In genomic region chr15:62179801-62180200, GRCm38 (mm10) we compare ENCODE assay signal across 19 mouse cellular contexts.
DNase-seq lines count a peak whose midpoint lies in the region; TF ChIP-seq lines count a peak whose summit lies in the region.
"Had no signal": no experiment of that assay in that cellular context is flagged by ENCODE, and none has a peak within 500 bp of the region (broad histone marks: within the 10 kb centered on the region; RNA-seq: fewer than 3 reads in every experiment).

No protein-coding gene starts in this region.

- 0 out of 2 replicates have a peak overlapping the region, but pooled peaks have one; percentile 29 for H3K27ac ChIP-seq in spleen, adult 2 months (ENCODE audit: insufficient read depth, low read length)
- H3K27ac ChIP-seq: forebrain, embryonic 13.5 days; hindbrain, embryonic 10.5 days; intestine, embryonic 15.5 days; midbrain, embryonic 12.5 days had no signal

- H3K27me3 ChIP-seq in spleen, adult 2 months (ENCODE audit: control insufficient read depth, insufficient read depth, low read length): no peaks in the 10 kb centered on the region
- H3K27me3 ChIP-seq: forebrain, embryonic 13.5 days; intestine, embryonic 15.5 days; midbrain, embryonic 12.5 days had no signal

- H3K36me3 ChIP-seq in spleen, adult 2 months (ENCODE audit: control insufficient read depth, insufficient read depth, low read length): no peaks in the 10 kb centered on the region
- H3K36me3 ChIP-seq: G1E; hindbrain, embryonic 10.5 days; intestine, embryonic 15.5 days; midbrain, embryonic 12.5 days had no signal

- intact Hi-C loops in left cerebral cortex, postnatal 36 days (cut with DNase I): no loop called here

- DNase-seq in adrenal gland, adult 2 months: peak; percentile 74
- DNase-seq in adrenal gland, postnatal 25 days: no peak
- DNase-seq in spleen, adult 2 months (ENCODE audit: low read depth in 1 of 2, low spot score in 2 of 2): no peak
- DNase-seq in spleen, adult 12 weeks (ENCODE audit: low spot score): no peak
- peak; percentile 38 for DNase-seq in gonadal fat pad, adult 2 months (ENCODE audit: low read depth)
- DNase-seq in urinary bladder, postnatal 36 days (ENCODE audit: low spot score in 2 of 2): no peak
- no peak for DNase-seq in left cerebral cortex, postnatal 36 days (ENCODE audit: low spot score in 2 of 2)
- DNase-seq: cerebellum, adult 11 months; cerebellum, adult 9-11 months; kidney, adult 9 months; kidney, postnatal 14 days; lung, adult 18-20 months; lung, postnatal 10 days; thymus, postnatal 14 days had no signal

- H3K4me3 ChIP-seq in spleen, adult 2 months (ENCODE audit: extremely low read depth, insufficient read depth, insufficient read length): no peak overlapping the region
- H3K4me3 ChIP-seq: forebrain, embryonic 13.5 days; hindbrain, embryonic 10.5 days; intestine, embryonic 15.5 days; midbrain, embryonic 12.5 days had no signal

- peaks cover 36% of the 10 kb centered on the region for H3K4me1 ChIP-seq in spleen, adult 2 months (ENCODE audit: control insufficient read depth, insufficient read depth, insufficient read length)
- H3K4me1 ChIP-seq: forebrain, embryonic 13.5 days; intestine, embryonic 15.5 days had no signal

- 85% methylated on average over 2 of the region's 2 CpGs for WGBS in spleen, adult 2 months

- TF ChIP-seq CTCF in spleen, adult 2 months (IDR thresholded peaks at IDR 0.05; ENCODE audit: extremely low read depth, insufficient read depth, insufficient read length, insufficient replicate concordance): no peak

- no peak for TF ChIP-seq POLR2A in spleen, adult 2 months (IDR thresholded peaks at IDR 0.05; ENCODE audit: low read depth, low read length)

Comparison
In these comparisons a context has a peak if more than half of its experiments do, and no peak if none do; other contexts are left out.
1. DNase-seq: peak in adrenal gland, adult 2 months (single experiment) and gonadal fat pad, adult 2 months (single experiment); none in adrenal gland, postnatal 25 days (single experiment), spleen, adult 2 months (0 of 2), spleen, adult 12 weeks (single experiment), urinary bladder, postnatal 36 days (0 of 2) and left cerebral cortex, postnatal 36 days (0 of 2).